12 mouse cellular contexts compared by ENCODE assay signal in the genomic region with DNA sequence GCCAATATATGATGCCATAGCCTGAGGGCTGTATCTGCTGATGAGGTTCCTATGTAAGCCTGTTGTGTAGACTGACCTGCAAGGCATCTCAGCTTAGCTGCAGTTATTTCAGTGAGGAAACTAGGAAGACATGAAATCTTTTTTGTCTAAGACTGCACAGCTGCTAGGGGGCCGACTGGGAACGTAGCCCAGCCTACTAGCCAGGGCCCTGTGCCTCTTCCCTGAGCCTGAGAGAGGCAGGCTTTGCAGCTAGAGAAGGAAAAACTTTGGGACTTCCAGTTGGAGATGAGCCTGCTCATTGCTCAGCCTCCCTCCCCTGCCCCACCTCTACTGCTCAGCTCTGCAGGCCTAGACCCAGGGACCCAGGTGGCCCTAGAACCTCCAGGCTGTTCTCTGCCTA. TPM values are rescaled to one million over a fixed set of nuclear protein-coding genes. Genes with fewer than 3 reads are reported as not detected.
DNase-seq lines count a peak whose midpoint lies in the region; ATAC-seq and TF ChIP-seq lines count a peak whose summit lies in the region.
"Had no signal": no experiment of that assay in that cellular context is flagged by ENCODE, and none has a peak within 500 bp of the region (broad histone marks: within the 10 kb centered on the region; RNA-seq: fewer than 3 reads in every experiment).

No protein-coding gene starts in this region.

- no peak for TF ChIP-seq EP300 in lung, postnatal 0 days (IDR thresholded peaks at IDR 0.05)

- no peaks in the 10 kb centered on the region for H3K4me1 ChIP-seq in forebrain, embryonic 14.5 days (ENCODE audit: control insufficient read depth, insufficient read depth, low read length)
- H3K4me1 ChIP-seq in forebrain, embryonic 13.5 days, result peaks cover 16% of the 10 kb centered on the region
- H3K4me1 ChIP-seq in lung, postnatal 0 days (ENCODE audit: insufficient read depth, low read depth, low read length), result peaks cover 5% of the 10 kb centered on the region; the same call in 1 of the 2 replicates

- no peak overlapping the region for H3K4me2 ChIP-seq in forebrain, embryonic 14.5 days (ENCODE audit: low read length)
- no peak overlapping the region for H3K4me2 ChIP-seq in forebrain, embryonic 13.5 days
- H3K4me2 ChIP-seq in lung, postnatal 0 days (replicated peaks; ENCODE audit: low read depth, low read length), result no peak overlapping the region
- H3K4me2 ChIP-seq: kidney, embryonic 15.5 days; liver, embryonic 12.5 days; neural tube, embryonic 15.5 days had no signal

- no peaks in the 10 kb centered on the region for H3K9me3 ChIP-seq in forebrain, embryonic 14.5 days (replicated peaks; ENCODE audit: control insufficient read depth, low read length)
- H3K9me3 ChIP-seq in forebrain, embryonic 13.5 days (replicated peaks), result no peaks in the 10 kb centered on the region
- no peaks in the 10 kb centered on the region for H3K9me3 ChIP-seq in lung, postnatal 0 days (ENCODE audit: low read length)
- H3K9me3 ChIP-seq: kidney, embryonic 15.5 days; liver, embryonic 12.5 days; neural tube, embryonic 15.5 days had no signal

- no peak for TF ChIP-seq CTCF in lung, postnatal 0 days (IDR thresholded peaks at IDR 0.05)

- no peaks in the 10 kb centered on the region for H3K27me3 ChIP-seq in forebrain, embryonic 14.5 days (replicated peaks; ENCODE audit: control insufficient read depth, insufficient read depth, low read length)
- peaks cover 14% of the 10 kb centered on the region for H3K27me3 ChIP-seq in forebrain, embryonic 13.5 days
- H3K27me3 ChIP-seq in lung, postnatal 0 days (replicated peaks; ENCODE audit: insufficient read depth, low read length), result 0 out of 2 replicates have a peak, but pooled peaks cover 3% of the 10 kb centered on the region

- no peak overlapping the region for H3K9ac ChIP-seq in forebrain, embryonic 14.5 days (ENCODE audit: low read length)
- H3K9ac ChIP-seq in forebrain, embryonic 13.5 days, result no peak overlapping the region
- H3K9ac ChIP-seq in lung, postnatal 0 days (replicated peaks; ENCODE audit: low read depth), result no peak overlapping the region
- H3K9ac ChIP-seq: kidney, embryonic 15.5 days; liver, embryonic 12.5 days; neural tube, embryonic 15.5 days had no signal

- H3K36me3 ChIP-seq in forebrain, embryonic 14.5 days (ENCODE audit: control insufficient read depth, insufficient read depth, low read length), result no peaks in the 10 kb centered on the region
- no peaks in the 10 kb centered on the region for H3K36me3 ChIP-seq in forebrain, embryonic 13.5 days (ENCODE audit: poor library complexity, severe bottlenecking)
- no peaks in the 10 kb centered on the region for H3K36me3 ChIP-seq in lung, postnatal 0 days (ENCODE audit: insufficient read depth, low read length)
- H3K36me3 ChIP-seq: kidney, embryonic 15.5 days; liver, embryonic 12.5 days; neural tube, embryonic 15.5 days had no signal

- WGBS in forebrain, embryonic 14.5 days, result 60% methylated on average over 2 of the region's 2 CpGs
- WGBS in forebrain, embryonic 13.5 days, result 77% methylated on average over 2 of the region's 2 CpGs
- WGBS in lung, postnatal 0 days, result 55% methylated on average over 2 of the region's 2 CpGs

- ATAC-seq in forebrain, embryonic 14.5 days, result no peak
- ATAC-seq in forebrain, embryonic 13.5 days, result no peak
- no peak for ATAC-seq in lung, postnatal 0 days
- no peak for ATAC-seq in megakaryocyte progenitor cell, adult 5-6 weeks (replicated peaks; ENCODE audit: poor library complexity)
- no peak for ATAC-seq in activated CD4-positive, CD25-positive, alpha-beta regulatory T cell, adult 4 months
- ATAC-seq: liver, embryonic 12.5 days had no signal

- no peak overlapping the region for H3K4me3 ChIP-seq in forebrain, embryonic 14.5 days (ENCODE audit: low read depth, low read length)
- H3K4me3 ChIP-seq in forebrain, embryonic 13.5 days, result no peak overlapping the region
- H3K4me3 ChIP-seq in lung, postnatal 0 days (ENCODE audit: low read depth, low read length), result no peak overlapping the region
- H3K4me3 ChIP-seq: kidney, embryonic 15.5 days; liver, embryonic 12.5 days; neural tube, embryonic 15.5 days had no signal

- H3K27ac ChIP-seq in forebrain, embryonic 14.5 days (ENCODE audit: low read depth, low read length), result no peak overlapping the region
- H3K27ac ChIP-seq in forebrain, embryonic 13.5 days, result no peak overlapping the region
- no peak overlapping the region for H3K27ac ChIP-seq in lung, postnatal 0 days (ENCODE audit: low read length)
- H3K27ac ChIP-seq: kidney, embryonic 15.5 days; liver, embryonic 12.5 days; neural tube, embryonic 15.5 days; stomach, postnatal 0 days had no signal

- DNase-seq in forebrain, embryonic 14.5 days (ENCODE audit: low spot score), result peak; percentile 22
- DNase-seq in lung, postnatal 10 days, result peak; percentile 35
- DNase-seq in lung, postnatal 0 days (ENCODE audit: low spot score), result no peak
- peak; percentile 62 for DNase-seq in layer of hippocampus, adult 9-11 months
- peak; percentile 59 to 70 for DNase-seq in right cerebral cortex, postnatal 36 days (ENCODE audit: low spot score in 2 of 2)

RNA-seq across cellular contexts. Expression of gene Cfap100, which starts 2.9 kb away (rescaled TPM):
- 3.0 and 3.1 TPM in 2 replicates for polyA plus RNA-seq in forebrain, embryonic 14.5 days (2014; fragmentation: Nextera tagmentation; extraction: Ambion mirVana)
- polyA plus RNA-seq in forebrain, embryonic 13.5 days (2015; fragmentation: Nextera tagmentation; extraction: Ambion mirVana), result 3.1 TPM in 2 replicates
- polyA plus RNA-seq in lung, postnatal 0 days (2015; fragmentation: Nextera tagmentation; extraction: Ambion mirVana), result 3.9 and 5.2 TPM in 2 replicates
- not detected in 2 replicates for total RNA-seq in megakaryocyte progenitor cell, adult 5-6 weeks (2015)
- total RNA-seq in megakaryocyte progenitor cell, adult 5-6 weeks (2017), result not detected in 2 replicates
- polyA plus RNA-seq in activated CD4-positive, CD25-positive, alpha-beta regulatory T cell, adult 4 months (2017; shearing (Covaris generic)), result under 1 TPM in 1 of 2 experiments, not detected in 1; 0.25 TPM
- polyA plus RNA-seq: liver, embryonic 12.5 days had no signal

RNA-seq across cellular contexts. Expression of gene Klf15, which starts 30.9 kb away (rescaled TPM):
- polyA plus RNA-seq in forebrain, embryonic 14.5 days (2014; fragmentation: Nextera tagmentation; extraction: Ambion mirVana), result 10.3 and 12.0 TPM in 2 replicates
- 6.5 and 7.0 TPM in 2 replicates for polyA plus RNA-seq in forebrain, embryonic 13.5 days (2015; fragmentation: Nextera tagmentation; extraction: Ambion mirVana)
- 20.0 and 41.4 TPM in 2 replicates for polyA plus RNA-seq in lung, postnatal 0 days (2015; fragmentation: Nextera tagmentation; extraction: Ambion mirVana)
- 0.22 TPM in 1 of 2 replicates, not detected in the other for total RNA-seq in megakaryocyte progenitor cell, adult 5-6 weeks (2015)
- not detected in 2 replicates for total RNA-seq in megakaryocyte progenitor cell, adult 5-6 weeks (2017)
- not detected for polyA plus RNA-seq in activated CD4-positive, CD25-positive, alpha-beta regulatory T cell, adult 4 months (2017; shearing (Covaris generic))

RNA-seq across cellular contexts. Expression of gene Aldh1l1, which starts 54.7 kb away (rescaled TPM):
- polyA plus RNA-seq in forebrain, embryonic 14.5 days (2014; fragmentation: Nextera tagmentation; extraction: Ambion mirVana), result 15.8 and 24.1 TPM in 2 replicates
- 8.1 and 9.6 TPM in 2 replicates for polyA plus RNA-seq in forebrain, embryonic 13.5 days (2015; fragmentation: Nextera tagmentation; extraction: Ambion mirVana)
- 4.8 and 5.7 TPM in 2 replicates for polyA plus RNA-seq in lung, postnatal 0 days (2015; fragmentation: Nextera tagmentation; extraction: Ambion mirVana)
- 1.1 TPM in 2 replicates for total RNA-seq in megakaryocyte progenitor cell, adult 5-6 weeks (2015)
- 2.0 and 2.4 TPM in 2 replicates for total RNA-seq in megakaryocyte progenitor cell, adult 5-6 weeks (2017)
- polyA plus RNA-seq in activated CD4-positive, CD25-positive, alpha-beta regulatory T cell, adult 4 months (2017; shearing (Covaris generic)), result 1 to 10 TPM in 1 of 2 experiments, under 1 TPM in 1; 0.44 to 1.7 TPM
